Mouse (Mus musculus): ENCODE data around the gene Hcn1. TPM values are rescaled to one million over a fixed set of nuclear protein-coding genes. Genes with fewer than 3 reads are reported as not detected.

Gene Hcn1
- polyA plus RNA-seq, 1 experiment from 2014 or later = 0.60 TPM

- 85% methylated on average over 7 of the region's 7 CpGs for WGBS
- Histone ChIP-seq H3K4me1 (no peaks in the 10 kb centered on the region), H3K9me3 (no peaks in the 10 kb centered on the region), H3K27ac (replicated peaks) (no peak overlapping the region), H3K4me3 (no peak overlapping the region), H3K27me3 (no peaks in the 10 kb centered on the region), H3K4me2 (replicated peaks) (no peak overlapping the region), H3K9ac (replicated peaks) (no peak overlapping the region), H3K36me3 (no peaks in the 10 kb centered on the region)
- ATAC-seq (replicated peaks) = no peak
These were observed 17.4 kb downstream of the Hcn1 start for GRCm38 (mm10) chr13:117619544-117619943.

DNA sequence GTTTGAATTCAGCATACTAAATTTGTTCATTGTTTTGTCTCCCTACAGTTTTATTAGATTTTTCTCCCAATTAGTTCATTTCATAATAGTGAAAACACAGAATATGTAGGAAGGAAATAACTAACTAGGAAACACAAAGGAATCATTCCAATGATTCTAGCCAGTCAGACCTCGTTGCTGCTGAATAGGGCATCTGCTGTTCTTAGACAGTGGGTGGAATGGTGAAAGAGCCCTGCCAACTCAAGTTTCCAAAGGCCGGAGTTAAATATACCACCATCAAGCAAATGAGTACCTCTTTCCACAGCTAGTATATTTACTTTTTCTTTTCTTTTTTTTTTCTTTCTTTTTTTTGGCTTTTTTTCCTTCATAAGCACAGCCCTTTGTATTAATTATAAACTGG is 55.4 kb downstream of the Hcn1 start:
- Histone ChIP-seq H3K9me3 (no peaks in the 10 kb centered on the region), H3K36me3 (no peaks in the 10 kb centered on the region), H3K4me1 (no peaks in the 10 kb centered on the region), H3K27me3 (no peaks in the 10 kb centered on the region), H3K9ac (replicated peaks) (no peak overlapping the region), H3K4me3 (no peak overlapping the region), H3K27ac (replicated peaks) (no peak overlapping the region), H3K4me2 (replicated peaks) (no peak overlapping the region)
- WGBS = 39% methylated on average over 2 of the region's 2 CpGs
- no peak for ATAC-seq (replicated peaks)

- Histone ChIP-seq H3K4me2 (replicated peaks) (no peak overlapping the region), H3K4me1 (no peaks in the 10 kb centered on the region), H3K27ac (replicated peaks) (no peak overlapping the region), H3K36me3 (no peaks in the 10 kb centered on the region), H3K9ac (replicated peaks) (no peak overlapping the region), H3K4me3 (no peak overlapping the region), H3K27me3 (no peaks in the 10 kb centered on the region), H3K9me3 (no peaks in the 10 kb centered on the region)
- 85% methylated on average over 17 of the region's 17 CpGs for WGBS
- ATAC-seq (replicated peaks) = no peak
These were observed 56.5 kb downstream of the Hcn1 start for GRCm38 (mm10) chr13:117658414-117659175.

- Histone ChIP-seq H3K27me3 (no peaks in the 10 kb centered on the region), H3K9ac (replicated peaks) (no peak overlapping the region), H3K9me3 (no peaks in the 10 kb centered on the region), H3K36me3 (no peaks in the 10 kb centered on the region), H3K4me2 (replicated peaks) (no peak overlapping the region), H3K4me3 (no peak overlapping the region), H3K27ac (replicated peaks) (no peak overlapping the region; the same call in 1 of the 2 replicates), H3K4me1 (no peaks in the 10 kb centered on the region)
- ATAC-seq (replicated peaks) = peak; percentile 81
- 62% methylated on average over 7 of the region's 7 CpGs for WGBS
These were observed 57.4 kb downstream of the Hcn1 start for GRCm38 (mm10) chr13:117659511-117659910.

DNA sequence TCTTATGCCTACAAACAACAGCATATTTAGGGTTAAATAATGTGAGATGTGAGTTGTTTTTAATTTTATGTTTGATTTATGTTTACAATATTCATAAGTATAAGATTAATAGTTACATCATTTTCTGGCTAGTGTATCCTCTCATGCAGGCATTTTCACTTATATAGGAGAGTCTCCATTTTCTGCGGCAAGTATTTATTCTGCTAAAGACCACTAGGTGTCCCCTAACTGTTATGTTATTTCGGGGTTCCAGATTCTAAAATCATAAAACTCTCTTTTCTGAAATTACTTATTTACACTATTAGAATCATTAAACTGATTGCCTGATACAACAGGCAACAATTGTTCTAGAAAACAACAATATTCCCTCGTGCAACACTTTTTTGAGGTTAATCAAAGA is 60.5 kb downstream of the Hcn1 start:
- WGBS = 79% methylated on average over 3 of the region's 3 CpGs
- Histone ChIP-seq H3K36me3 (no peaks in the 10 kb centered on the region), H3K4me1 (no peaks in the 10 kb centered on the region), H3K4me3 (no peak overlapping the region), H3K27me3 (no peaks in the 10 kb centered on the region), H3K4me2 (replicated peaks) (no peak overlapping the region), H3K9ac (replicated peaks) (no peak overlapping the region), H3K9me3 (no peaks in the 10 kb centered on the region), H3K27ac (replicated peaks) (no peak overlapping the region)
- no peak for ATAC-seq (replicated peaks)

DNA sequence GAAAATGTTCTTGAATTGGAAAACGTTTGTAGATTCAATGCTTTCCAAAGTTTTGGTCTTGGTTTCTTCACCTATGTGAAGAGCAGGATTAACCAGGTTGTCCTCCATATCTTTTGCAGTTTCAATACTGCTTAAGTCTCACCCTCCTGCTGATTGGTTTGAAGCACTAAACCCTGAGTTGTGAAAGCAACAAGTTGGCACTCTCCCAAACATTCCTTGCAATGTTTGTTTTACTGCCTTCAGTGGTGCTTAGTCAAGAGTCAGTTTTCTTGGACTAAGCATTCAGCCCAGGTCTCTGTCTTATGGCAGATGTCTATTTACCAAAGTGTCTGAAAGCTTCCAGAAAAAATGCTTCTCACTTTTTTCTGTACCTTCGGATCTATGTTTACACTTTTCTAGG is 67.2 kb downstream of the Hcn1 start:
- Histone ChIP-seq H3K4me2 (replicated peaks) (no peak overlapping the region), H3K4me3 (no peak overlapping the region), H3K9me3 (no peaks in the 10 kb centered on the region), H3K27ac (replicated peaks) (no peak overlapping the region), H3K4me1 (no peaks in the 10 kb centered on the region), H3K27me3 (no peaks in the 10 kb centered on the region), H3K9ac (replicated peaks) (no peak overlapping the region), H3K36me3 (no peaks in the 10 kb centered on the region)
- ATAC-seq (replicated peaks) = no peak
- WGBS = 65% methylated on average over 2 of the region's 2 CpGs

GRCm38 (mm10) chr13:117671851-117672250 is 69.7 kb downstream of the Hcn1 start:
- Histone ChIP-seq H3K36me3 (no peaks in the 10 kb centered on the region), H3K27ac (replicated peaks) (no peak overlapping the region), H3K4me2 (replicated peaks) (no peak overlapping the region), H3K9me3 (no peaks in the 10 kb centered on the region), H3K4me3 (no peak overlapping the region), H3K4me1 (no peaks in the 10 kb centered on the region), H3K9ac (replicated peaks) (no peak overlapping the region), H3K27me3 (no peaks in the 10 kb centered on the region)
- ATAC-seq (replicated peaks) = no peak
- 93% methylated on average over 1 of the region's 1 CpGs for WGBS

- Histone ChIP-seq H3K27me3 (no peaks in the 10 kb centered on the region), H3K4me3 (no peak overlapping the region), H3K27ac (replicated peaks) (no peak overlapping the region), H3K36me3 (no peaks in the 10 kb centered on the region), H3K9ac (replicated peaks) (no peak overlapping the region), H3K4me2 (replicated peaks) (no peak overlapping the region), H3K4me1 (no peaks in the 10 kb centered on the region), H3K9me3 (no peaks in the 10 kb centered on the region)
- no peak for ATAC-seq (replicated peaks)
- WGBS = 71% methylated on average over 5 of the region's 5 CpGs
These were observed 74.3 kb downstream of the Hcn1 start for GRCm38 (mm10) chr13:117676418-117676817.

- H3K27ac ChIP-seq (replicated peaks) = no peak overlapping the region
- no peak overlapping the region for H3K4me3 ChIP-seq
- 89% methylated on average over 7 of the region's 7 CpGs for WGBS
- no peak overlapping the region for H3K4me2 ChIP-seq (replicated peaks)
- no peak for ATAC-seq (replicated peaks)
- H3K27me3 ChIP-seq = no peaks in the 10 kb centered on the region
- no peak overlapping the region for H3K9ac ChIP-seq (replicated peaks)
- no peaks in the 10 kb centered on the region for H3K36me3 ChIP-seq
- no peaks in the 10 kb centered on the region for H3K4me1 ChIP-seq
- H3K9me3 ChIP-seq = no peaks in the 10 kb centered on the region
These were observed 85.5 kb downstream of the Hcn1 start for GRCm38 (mm10) chr13:117687670-117688069.

DNA sequence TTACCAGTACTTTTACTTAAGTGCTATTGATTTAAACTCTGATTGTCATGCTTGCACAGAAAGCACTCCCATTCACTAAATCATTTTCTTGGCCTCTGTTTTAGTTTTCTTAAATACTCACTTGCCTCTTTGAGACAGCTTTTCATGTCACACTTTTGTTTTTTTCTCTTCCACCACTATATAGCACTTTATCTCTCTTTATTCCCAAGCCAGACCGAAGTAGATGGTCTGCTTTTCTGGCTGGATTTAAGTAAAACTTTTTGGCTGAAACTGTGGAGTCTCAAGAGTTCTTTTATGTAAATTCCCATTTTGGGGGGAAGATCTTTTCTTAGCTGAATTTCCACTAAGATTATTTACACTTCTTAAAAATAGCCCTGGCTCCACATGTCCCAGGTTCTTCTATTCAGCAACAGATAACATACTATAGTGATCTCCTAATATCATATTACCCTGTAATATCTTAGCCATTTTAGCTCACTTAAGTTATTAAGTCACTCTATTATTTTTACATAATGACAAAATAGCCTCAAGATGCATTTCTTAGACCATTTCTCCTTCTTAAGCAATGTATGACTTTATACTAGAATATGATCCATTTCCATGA is 92.7 kb downstream of the Hcn1 start:
- 83% methylated on average over 1 of the region's 1 CpGs for WGBS

GRCm38 (mm10) chr13:117705573-117705972 is 103.5 kb downstream of the Hcn1 start:
- Histone ChIP-seq H3K27me3 (no peaks in the 10 kb centered on the region), H3K36me3 (no peaks in the 10 kb centered on the region), H3K4me3 (no peak overlapping the region), H3K9me3 (no peaks in the 10 kb centered on the region), H3K9ac (replicated peaks) (no peak overlapping the region), H3K4me1 (no peaks in the 10 kb centered on the region), H3K4me2 (replicated peaks) (no peak overlapping the region), H3K27ac (replicated peaks) (no peak overlapping the region)
- no peak for ATAC-seq (replicated peaks)

More for the DNA sequence above, 92.7 kb downstream of the Hcn1 start:
- no peaks in the 10 kb centered on the region for H3K27me3 ChIP-seq
- no peak for ATAC-seq (replicated peaks)
- no peak overlapping the region for H3K4me3 ChIP-seq
- no peaks in the 10 kb centered on the region for H3K4me1 ChIP-seq
- H3K4me2 ChIP-seq (replicated peaks) = no peak overlapping the region
- no peak overlapping the region for H3K27ac ChIP-seq (replicated peaks)
- no peaks in the 10 kb centered on the region for H3K36me3 ChIP-seq
- H3K9me3 ChIP-seq = no peaks in the 10 kb centered on the region
- H3K9ac ChIP-seq (replicated peaks) = no peak overlapping the region

- WGBS = 71% methylated on average over 3 of the region's 3 CpGs
- no peak overlapping the region for H3K4me2 ChIP-seq (replicated peaks)
- H3K4me3 ChIP-seq = no peak overlapping the region
- no peak overlapping the region for H3K27ac ChIP-seq (replicated peaks)
- H3K27me3 ChIP-seq = no peaks in the 10 kb centered on the region
- no peaks in the 10 kb centered on the region for H3K9me3 ChIP-seq
- no peaks in the 10 kb centered on the region for H3K4me1 ChIP-seq
- no peak for ATAC-seq (replicated peaks)
- no peaks in the 10 kb centered on the region for H3K36me3 ChIP-seq
- H3K9ac ChIP-seq (replicated peaks) = no peak overlapping the region
These were observed 103.9 kb downstream of the Hcn1 start for GRCm38 (mm10) chr13:117705997-117706396.

- 93% methylated on average over 2 of the region's 2 CpGs for WGBS
- no peak for ATAC-seq (replicated peaks)
- no peak overlapping the region for H3K27ac ChIP-seq (replicated peaks)
- H3K4me2 ChIP-seq (replicated peaks) = no peak overlapping the region
- H3K9me3 ChIP-seq = no peaks in the 10 kb centered on the region
- H3K4me3 ChIP-seq = no peak overlapping the region
- no peak overlapping the region for H3K9ac ChIP-seq (replicated peaks)
- no peaks in the 10 kb centered on the region for H3K36me3 ChIP-seq
- no peaks in the 10 kb centered on the region for H3K27me3 ChIP-seq
- H3K4me1 ChIP-seq = no peaks in the 10 kb centered on the region
These were observed 104.4 kb downstream of the Hcn1 start for GRCm38 (mm10) chr13:117706496-117706895.
